Mouse (Mus musculus) layer of hippocampus, adult 8-10 months (tissue): ENCODE data around the gene Ncl. TPM values are rescaled to one million over a fixed set of nuclear protein-coding genes. Genes with fewer than 3 reads are reported as not detected.
"Not testable (repeated sequence)": the region's sequence is repeated elsewhere in the genome, so short reads cannot be mapped to it uniquely, and the experiment has no call there.

Experiments
- DNase-seq, 2 experiments: peaks; one replicate each; pipeline ENCODE4 v3.0.0; 2022; ENCODE audit warnings: low spot score in 2 of 2
- total RNA-seq, 4 experiments: library from RNA; stranded (reverse); gene quantifications; 2 replicates each; pipeline ENCODE4 v1.2.4; 2022

Gene Ncl
- total RNA-seq, 4 experiments from 2014 or later = 138 to 171 (median 146) TPM

DNA sequence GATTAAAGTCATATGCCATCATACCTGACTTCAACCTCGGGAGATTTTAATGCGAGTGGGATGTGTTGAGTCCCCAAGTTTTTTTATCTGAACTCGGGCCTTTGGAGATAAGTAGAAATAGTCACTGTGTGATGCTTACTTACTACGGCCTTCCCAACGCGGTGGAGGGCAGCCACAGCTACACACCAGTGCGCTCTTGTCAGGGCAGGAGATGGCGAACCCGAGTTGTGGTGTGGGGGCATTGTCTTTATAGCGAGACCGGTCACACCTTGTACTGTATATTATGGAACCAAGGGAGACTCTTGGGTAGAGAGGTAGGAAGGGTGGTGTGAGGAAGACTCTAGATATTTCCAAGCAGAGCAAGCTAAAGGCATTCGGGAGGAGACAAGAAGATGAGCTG is 1.2 kb upstream of the Ncl start:
- DNase-seq = no peak

DNA sequence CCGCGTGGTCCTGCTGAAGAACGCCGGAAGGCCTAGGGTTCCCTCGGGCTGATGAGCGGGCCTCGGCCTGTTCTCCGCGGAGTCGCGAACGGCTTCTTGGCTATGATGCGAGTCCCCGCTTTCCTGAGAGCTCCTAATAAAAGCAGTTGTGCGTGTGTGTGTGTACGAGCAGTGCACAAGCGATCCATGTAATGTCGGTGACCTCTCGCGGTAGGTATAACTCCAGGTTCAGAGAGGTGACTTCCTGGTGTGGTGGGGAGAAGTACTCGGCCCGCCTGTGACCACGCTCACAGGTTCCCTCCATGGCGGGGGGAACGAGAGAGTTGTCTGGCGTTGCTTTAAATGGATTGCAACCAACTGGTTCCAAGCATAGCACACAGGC is 589 bp upstream of the Ncl start:
- peak in 1 of 2 experiments; percentile 29 for DNase-seq

GRCm38 (mm10) chr1:86358229-86358905 is 833 bp downstream of the Ncl start:
- no peak for DNase-seq

- DNase-seq = no peak
Measured at GRCm38 (mm10) chr1:86354186-86354585, 5.0 kb downstream of the Ncl start.

GRCm38 (mm10) chr1:86350576-86350975 is 8.6 kb downstream of the Ncl start:
- DNase-seq = no peak

GRCm38 (mm10) chr1:86349696-86350095 is 9.5 kb downstream of the Ncl start:
- no peak for DNase-seq

DNA sequence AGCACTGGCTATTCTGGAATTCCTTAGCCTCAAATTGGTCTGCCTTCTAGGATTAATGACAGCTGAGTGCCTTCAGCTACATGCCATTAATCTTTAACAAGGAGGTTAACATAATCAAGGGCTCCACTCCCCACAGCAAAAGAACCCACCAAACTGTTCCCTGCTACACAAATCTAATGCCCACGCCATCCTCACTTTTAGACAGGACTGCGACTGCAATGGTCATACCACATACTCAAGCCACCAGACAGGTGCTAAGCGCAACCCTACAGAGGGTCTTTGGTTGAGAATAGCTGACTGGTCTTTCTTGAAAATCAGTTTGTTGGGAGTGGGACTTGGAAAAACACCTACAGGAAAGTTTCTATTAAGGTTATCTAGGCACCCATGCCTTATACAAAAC is 10.0 kb downstream of the Ncl start:
- no peak for DNase-seq

DNA sequence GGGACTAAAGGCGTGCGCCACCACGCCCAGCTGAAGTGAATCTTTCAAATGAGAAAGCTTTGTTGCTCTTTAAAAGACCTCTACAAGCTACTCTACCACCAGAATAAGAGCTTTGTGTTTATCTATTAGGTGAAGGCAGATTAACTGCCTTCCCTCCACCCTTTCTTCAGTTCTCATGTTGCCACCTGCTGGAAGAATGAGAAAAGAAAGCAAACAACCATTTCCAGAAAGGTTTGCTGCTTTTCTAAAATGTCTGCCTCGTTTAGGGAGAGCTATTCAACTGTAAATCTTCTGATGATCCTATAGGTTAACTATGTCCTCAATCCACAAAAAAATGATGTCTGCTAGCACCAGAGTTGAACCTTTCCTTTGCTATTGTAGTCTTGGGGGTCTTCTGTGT is 10.4 kb downstream of the Ncl start:
- no peak for DNase-seq

DNA sequence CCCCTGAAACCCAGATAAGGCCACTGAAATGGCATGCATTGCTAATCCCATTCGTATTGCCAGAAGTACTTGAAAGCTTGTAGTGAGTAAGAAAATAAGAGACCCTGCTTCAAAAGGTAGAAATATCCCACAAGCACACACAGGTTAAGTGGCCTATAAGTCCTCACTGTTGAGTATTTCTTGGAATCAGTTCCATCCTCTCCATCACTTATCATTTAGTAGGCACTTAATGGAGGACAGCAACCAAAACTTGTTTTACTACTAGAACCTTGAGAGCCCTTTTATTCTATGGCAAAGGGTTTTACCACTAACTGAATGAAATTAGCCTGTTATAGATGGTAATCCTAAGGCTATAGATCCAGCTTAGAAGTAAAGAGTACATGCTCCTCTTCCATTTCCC is 11.1 kb downstream of the Ncl start:
- DNase-seq = no peak

DNA sequence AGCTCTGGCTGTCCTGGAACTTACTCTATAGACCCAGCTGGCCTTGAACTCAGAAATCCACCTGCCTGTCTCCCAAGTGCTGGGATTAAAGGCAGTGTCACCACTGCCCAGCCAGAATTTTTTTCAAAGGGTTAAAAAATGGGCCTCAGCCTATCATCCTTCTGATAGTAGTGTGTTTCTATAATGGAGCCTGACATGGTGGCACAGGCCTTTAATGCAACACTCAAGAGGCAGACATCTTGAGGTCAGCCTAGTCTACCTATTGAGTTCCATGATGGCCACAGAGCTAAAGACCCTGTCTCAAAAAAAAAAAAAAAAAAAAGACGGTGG is 11.5 kb downstream of the Ncl start:
- no peak for DNase-seq

GRCm38 (mm10) chr1:86346851-86347715 is 12.1 kb downstream of the Ncl start:
- no peak for DNase-seq

DNA sequence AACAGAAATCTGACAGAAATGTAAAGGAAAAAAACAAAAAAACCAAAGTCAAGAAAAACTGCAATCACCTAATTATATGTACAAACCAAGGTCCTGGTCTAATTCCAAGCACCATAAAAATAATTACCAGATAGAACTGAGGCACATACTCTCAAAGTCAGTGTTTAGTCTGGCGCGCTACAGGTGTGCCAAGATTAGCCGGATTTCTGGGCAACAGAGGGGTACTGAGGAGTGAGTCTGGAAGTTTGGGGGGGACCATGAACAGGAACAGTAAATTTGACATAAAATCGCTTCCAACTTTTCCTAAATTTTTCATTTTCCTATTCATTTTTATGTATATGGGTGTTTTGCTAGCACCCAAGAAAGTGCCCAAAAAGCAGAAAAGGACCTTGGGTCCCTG is 13.2 kb downstream of the Ncl start:
- no peak for DNase-seq

GRCm38 (mm10) chr1:86345069-86345468 is 14.1 kb downstream of the Ncl start:
- DNase-seq = no peak

DNA sequence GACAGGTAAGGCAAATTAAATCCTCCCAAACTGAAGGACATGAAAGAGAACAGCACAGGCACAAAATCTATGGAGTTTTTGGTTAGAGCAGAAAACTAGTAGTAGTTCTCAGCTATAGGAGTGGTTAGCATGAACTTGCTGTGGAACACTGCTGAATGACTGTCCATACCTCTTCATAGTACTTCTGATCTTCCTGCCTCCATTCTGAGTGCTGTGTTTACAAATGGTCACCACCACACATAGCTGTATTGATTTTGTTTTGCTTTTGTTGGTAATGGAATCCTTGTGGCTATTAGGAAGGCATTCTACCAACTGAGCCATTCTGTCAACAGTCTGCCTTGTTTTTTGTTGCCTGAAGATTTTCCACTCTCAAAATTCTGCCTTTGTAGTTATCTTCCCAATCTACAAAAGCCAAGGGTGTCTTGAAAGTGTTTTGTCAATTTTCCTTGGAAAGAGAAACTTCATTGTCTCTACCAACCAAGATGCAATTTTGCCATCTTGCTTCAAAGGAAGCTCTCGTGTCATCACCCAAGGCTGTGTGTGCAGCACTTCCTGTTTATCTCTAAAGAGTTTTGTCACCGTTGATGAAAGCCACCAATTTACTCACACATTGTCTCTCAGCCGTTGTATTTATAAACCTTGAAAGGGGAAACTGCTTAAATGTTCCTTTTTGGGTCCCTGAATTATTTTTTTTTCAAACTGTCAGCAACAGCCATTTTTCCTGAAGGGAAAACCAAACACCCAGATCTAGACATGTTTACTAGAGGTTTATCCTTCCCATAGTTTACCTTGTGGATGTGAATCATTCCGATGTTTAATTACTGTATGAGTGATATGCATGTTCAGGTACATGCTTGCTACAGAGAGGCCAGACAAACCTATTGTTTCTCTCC is 15.0 kb downstream of the Ncl start:
- no peak for DNase-seq

DNA sequence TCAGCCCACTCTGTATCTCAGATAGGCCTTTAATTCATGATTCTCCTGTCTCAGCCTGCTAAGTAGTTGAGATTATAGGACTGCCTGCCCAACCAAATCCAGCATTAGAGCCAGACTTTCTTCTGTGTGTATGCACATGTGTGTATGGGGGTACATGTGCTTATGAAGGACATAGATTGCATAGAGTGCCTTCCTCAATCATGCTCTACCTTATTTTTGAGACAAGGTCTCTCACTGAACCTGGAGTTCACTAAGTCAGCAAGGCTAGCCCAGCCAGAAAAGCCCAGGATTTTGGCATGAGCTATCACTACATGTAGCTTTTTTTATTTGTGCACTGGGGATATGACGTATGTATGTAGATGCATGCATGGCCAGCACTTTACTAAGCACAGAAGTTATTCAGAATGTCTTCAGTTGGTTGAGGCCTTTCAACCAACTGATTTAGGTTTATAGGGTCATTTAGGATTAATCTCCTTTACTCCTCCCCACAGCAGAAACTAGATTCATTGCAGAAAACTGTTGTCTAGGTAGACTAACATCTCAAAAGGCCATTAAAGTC is 16.0 kb downstream of the Ncl start:
- no peak for DNase-seq

DNA sequence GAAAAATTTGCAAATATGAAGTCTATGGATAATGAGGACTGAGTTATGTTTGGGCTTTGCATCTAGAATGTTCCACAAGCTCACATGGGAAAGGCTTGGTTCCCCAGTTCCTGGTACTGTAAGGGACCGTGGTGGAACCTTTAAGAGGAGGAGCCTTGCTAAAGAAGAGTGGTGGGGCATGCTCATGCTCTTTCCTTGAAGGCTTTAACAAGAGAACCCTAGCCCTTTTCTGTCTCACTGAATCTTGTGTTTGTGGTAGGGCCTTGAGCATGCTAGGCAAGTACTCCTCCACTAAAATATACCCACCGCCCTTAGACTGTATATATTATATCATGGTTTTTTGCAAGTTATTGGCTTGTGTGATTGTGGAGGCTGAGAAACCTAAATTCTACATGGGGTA is 16.8 kb downstream of the Ncl start:
- DNase-seq = no peak

GRCm38 (mm10) chr1:86341096-86341495 is 18.1 kb downstream of the Ncl start:
- not testable (repeated sequence) for DNase-seq

- DNase-seq = peak; percentile 70 to 89
Measured at GRCm38 (mm10) chr1:86339156-86339812, 19.9 kb downstream of the Ncl start.

GRCm38 (mm10) chr1:86336330-86336729 is 22.9 kb downstream of the Ncl start:
- no peak for DNase-seq

- DNase-seq = no peak
Measured at GRCm38 (mm10) chr1:86320822-86321413, 38.3 kb downstream of the Ncl start.

DNA sequence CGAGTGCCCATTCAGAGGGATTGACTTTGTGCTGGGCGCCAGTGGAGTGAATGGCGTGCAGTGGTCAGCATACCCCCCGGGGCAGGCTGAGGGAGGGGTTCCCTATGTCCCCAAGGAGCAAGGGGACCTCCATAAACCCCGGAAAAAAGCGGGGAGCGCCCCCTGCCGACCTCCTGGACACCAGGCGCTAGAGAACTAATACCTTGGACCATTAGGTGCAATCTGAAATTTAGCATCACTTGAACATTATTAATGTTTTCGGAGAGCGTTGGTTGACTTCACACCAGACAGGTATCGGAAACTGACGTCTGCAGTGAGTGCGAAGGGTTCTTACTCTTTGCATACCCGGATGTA is 45.5 kb downstream of the Ncl start:
- no peak for DNase-seq
